Comparison of ENCODE assay signal across 10 mouse cellular contexts in the genomic region with DNA sequence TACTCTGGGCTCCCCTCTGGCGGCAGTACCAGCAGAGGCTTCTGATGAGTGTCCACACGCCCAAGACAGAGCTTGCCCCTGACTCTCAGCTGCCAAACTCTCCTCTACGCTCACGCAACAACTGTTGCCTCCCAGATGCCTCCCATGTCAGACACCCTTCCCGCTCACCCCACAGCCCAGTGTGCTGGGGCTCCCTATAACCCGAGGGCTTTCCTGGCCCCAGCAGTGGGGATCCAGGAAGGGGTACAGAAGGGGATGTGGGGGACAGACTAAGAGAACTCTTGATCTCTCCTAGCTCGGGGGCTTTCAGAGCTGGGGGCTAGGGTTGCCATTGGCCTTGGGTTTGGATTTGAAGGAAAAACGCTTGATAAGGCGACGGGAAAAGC. TPM values are rescaled to one million over a fixed set of nuclear protein-coding genes. Genes with fewer than 3 reads are reported as not detected.
DNase-seq lines count a peak whose midpoint lies in the region; ATAC-seq and TF ChIP-seq lines count a peak whose summit lies in the region.
"Had no signal": no experiment of that assay in that cellular context is flagged by ENCODE, and none has a peak within 500 bp of the region (broad histone marks: within the 10 kb centered on the region; RNA-seq: fewer than 3 reads in every experiment).

No protein-coding gene starts in this region.

- WGBS in kidney, embryonic 15.5 days = 41% methylated on average over 10 of the region's 10 CpGs
- 33% methylated on average over 10 of the region's 10 CpGs for WGBS in limb, embryonic 14.5 days

- no peak for ATAC-seq in kidney, embryonic 15.5 days (replicated peaks; ENCODE audit: low FRiP score)
- no peak for ATAC-seq in limb, embryonic 14.5 days (ENCODE audit: low FRiP score, low read depth)
- ATAC-seq: Patski had no signal

- no peak for TF ChIP-seq CTCF in ES-Bruce4 (IDR thresholded peaks at IDR 0.05; ENCODE audit: low read depth, low read length)

- TF ChIP-seq EP300 in ES-Bruce4 (IDR thresholded peaks at IDR 0.05; ENCODE audit: insufficient read depth, low read depth, low read length) = no peak

- DNase-seq in kidney, postnatal 25 days = no peak
- DNase-seq in limb, embryonic 14.5 days (ENCODE audit: low spot score) = no peak
- DNase-seq in cerebellum, adult 9-10 months = no peak
- no peak for DNase-seq in adrenal gland, postnatal 4 days (ENCODE audit: low spot score in 2 of 2)
- no peak for DNase-seq in urinary bladder, postnatal 25 days (ENCODE audit: low spot score)

- H3K4me3 ChIP-seq in kidney, embryonic 15.5 days (replicated peaks) = 0 out of 2 replicates have a peak overlapping the region, but pooled peaks have one; percentile 11
- no peak overlapping the region for H3K4me3 ChIP-seq in ES-Bruce4 (ENCODE audit: low read depth, low read length)
- H3K4me3 ChIP-seq in brown adipose tissue, adult 24 weeks (ENCODE audit: insufficient read depth, low read depth, low read length) = peak overlapping the region; percentile 48
- H3K4me3 ChIP-seq in limb, embryonic 14.5 days (replicated peaks; ENCODE audit: low read length) = no peak overlapping the region

- H3K9me3 ChIP-seq in kidney, embryonic 15.5 days (replicated peaks) = no peaks in the 10 kb centered on the region
- H3K9me3 ChIP-seq in ES-Bruce4 (replicated peaks; ENCODE audit: control insufficient read depth, insufficient read depth, low read length, poor library complexity, severe bottlenecking) = no peaks in the 10 kb centered on the region
- H3K9me3 ChIP-seq in limb, embryonic 14.5 days (ENCODE audit: control insufficient read depth, low read length) = no peaks in the 10 kb centered on the region

- peaks cover 18% of the 10 kb centered on the region for H3K4me1 ChIP-seq in kidney, embryonic 15.5 days
- no peaks in the 10 kb centered on the region for H3K4me1 ChIP-seq in ES-Bruce4 (ENCODE audit: control insufficient read depth, insufficient read depth, low read length)
- peaks cover 8% of the 10 kb centered on the region for H3K4me1 ChIP-seq in brown adipose tissue, adult 24 weeks (ENCODE audit: control insufficient read depth, insufficient read depth, insufficient read length, low read length)
- H3K4me1 ChIP-seq in limb, embryonic 14.5 days (ENCODE audit: control insufficient read depth, insufficient read depth, low read length) = no peaks in the 10 kb centered on the region

- no peak for TF ChIP-seq POLR2A in ES-Bruce4 (IDR thresholded peaks at IDR 0.05; ENCODE audit: insufficient read depth, low read length)
- no peak for TF ChIP-seq POLR2A in limb, embryonic 14.5 days (IDR thresholded peaks at IDR 0.05; ENCODE audit: borderline replicate concordance, extremely low read depth, insufficient read depth, insufficient read length)

- peak overlapping the region; percentile 30 for H3K4me2 ChIP-seq in kidney, embryonic 15.5 days
- H3K4me2 ChIP-seq in limb, embryonic 14.5 days (replicated peaks; ENCODE audit: low read depth, low read length, severe bottlenecking) = 0 out of 2 replicates have a peak overlapping the region, but pooled peaks have one; percentile 13

- H3K27ac ChIP-seq in kidney, embryonic 15.5 days = peak overlapping the region; percentile 62
- no peak overlapping the region for H3K27ac ChIP-seq in ES-Bruce4 (ENCODE audit: insufficient read depth, low read length)
- peak overlapping the region; percentile 99 for H3K27ac ChIP-seq in brown adipose tissue, adult 24 weeks (replicated peaks; ENCODE audit: low read depth, low read length)
- H3K27ac ChIP-seq in limb, embryonic 14.5 days (replicated peaks; ENCODE audit: low read depth, low read length) = no peak overlapping the region
- H3K27ac ChIP-seq: macrophage had no signal

- no peak overlapping the region for H3K9ac ChIP-seq in kidney, embryonic 15.5 days
- H3K9ac ChIP-seq in ES-Bruce4 (ENCODE audit: low read depth, poor library complexity, severe bottlenecking) = peak overlapping the region; percentile 33; the same call in 1 of the 2 replicates
- peak overlapping the region; percentile 28; the same call in 1 of the 2 replicates for H3K9ac ChIP-seq in limb, embryonic 14.5 days (ENCODE audit: low read depth, low read length, severe bottlenecking)

- no peaks in the 10 kb centered on the region for H3K27me3 ChIP-seq in kidney, embryonic 15.5 days
- peaks cover 3% of the 10 kb centered on the region; the same call in 1 of the 2 replicates for H3K27me3 ChIP-seq in ES-Bruce4 (ENCODE audit: control insufficient read depth, insufficient read depth, low read length, poor library complexity, severe bottlenecking)
- no peaks in the 10 kb centered on the region for H3K27me3 ChIP-seq in limb, embryonic 14.5 days (ENCODE audit: control insufficient read depth, insufficient read depth, low read length)
- H3K27me3 ChIP-seq: Patski had no signal

- peaks cover 38% of the 10 kb centered on the region for H3K36me3 ChIP-seq in kidney, embryonic 15.5 days
- no peaks in the 10 kb centered on the region for H3K36me3 ChIP-seq in ES-Bruce4 (ENCODE audit: control insufficient read depth, insufficient read depth, low read length, poor library complexity, severe bottlenecking)
- H3K36me3 ChIP-seq in limb, embryonic 14.5 days (ENCODE audit: control insufficient read depth, insufficient read depth, low read length) = peaks cover 43% of the 10 kb centered on the region

RNA-seq across cellular contexts. Expression of gene Hinfp, which starts 5.3 kb away (rescaled TPM):
- 27.1 and 27.9 TPM in 2 replicates for polyA plus RNA-seq in kidney, embryonic 15.5 days (2015; fragmentation: Nextera tagmentation; extraction: Ambion mirVana)
- polyA plus RNA-seq in ES-Bruce4 (2011; ENCODE audit: insufficient read depth, insufficient read length, low read depth, missing spikeins) = 24.8 and 27.8 TPM in 2 replicates
- 4.7 and 5.1 TPM in 2 replicates for polyA plus RNA-seq in brown adipose tissue, adult 24 weeks (2012; ENCODE audit: insufficient read depth, insufficient read length, missing spikeins)
- 39.4 and 46.7 TPM in 2 replicates for polyA plus RNA-seq in limb, embryonic 14.5 days (2012; rRNA removed)
- polyA plus RNA-seq in limb, embryonic 14.5 days (2014; fragmentation: Nextera tagmentation; extraction: Ambion mirVana) = 18.0 and 22.0 TPM in 2 replicates
- 10 to 100 TPM; 33.4 to 34.5 TPM for total RNA-seq in adrenal gland, postnatal 4 days (2021)

RNA-seq across cellular contexts. Expression of gene C2cd2l, which starts 9.3 kb away (rescaled TPM):
- 6.6 and 8.8 TPM in 2 replicates for polyA plus RNA-seq in kidney, embryonic 15.5 days (2015; fragmentation: Nextera tagmentation; extraction: Ambion mirVana)
- polyA plus RNA-seq in ES-Bruce4 (2011; ENCODE audit: insufficient read depth, insufficient read length, low read depth, missing spikeins) = 5.1 and 7.0 TPM in 2 replicates
- 9.7 and 11.8 TPM in 2 replicates for polyA plus RNA-seq in brown adipose tissue, adult 24 weeks (2012; ENCODE audit: insufficient read depth, insufficient read length, missing spikeins)
- polyA plus RNA-seq in limb, embryonic 14.5 days (2012; rRNA removed) = 19.6 and 23.1 TPM in 2 replicates
- polyA plus RNA-seq in limb, embryonic 14.5 days (2014; fragmentation: Nextera tagmentation; extraction: Ambion mirVana) = 7.5 and 8.0 TPM in 2 replicates
- 10 to 100 TPM; 28.9 to 31.8 TPM for total RNA-seq in adrenal gland, postnatal 4 days (2021)

RNA-seq across cellular contexts. Expression of gene Dpagt1, which starts 15.1 kb away (rescaled TPM):
- polyA plus RNA-seq in kidney, embryonic 15.5 days (2015; fragmentation: Nextera tagmentation; extraction: Ambion mirVana) = 41.7 and 46.7 TPM in 2 replicates
- 13.7 and 17.4 TPM in 2 replicates for polyA plus RNA-seq in ES-Bruce4 (2011; ENCODE audit: insufficient read depth, insufficient read length, low read depth, missing spikeins)
- polyA plus RNA-seq in brown adipose tissue, adult 24 weeks (2012; ENCODE audit: insufficient read depth, insufficient read length, missing spikeins) = 14.6 and 17.9 TPM in 2 replicates
- polyA plus RNA-seq in limb, embryonic 14.5 days (2012; rRNA removed) = 47.9 and 71.0 TPM in 2 replicates
- polyA plus RNA-seq in limb, embryonic 14.5 days (2014; fragmentation: Nextera tagmentation; extraction: Ambion mirVana) = 39.4 and 39.5 TPM in 2 replicates
- total RNA-seq in adrenal gland, postnatal 4 days (2021) = 10 to 100 TPM; 32.3 to 36.2 TPM

RNA-seq across cellular contexts. Expression of gene Abcg4, which starts 22.3 kb away (rescaled TPM):
- 2.5 and 3.4 TPM in 2 replicates for polyA plus RNA-seq in kidney, embryonic 15.5 days (2015; fragmentation: Nextera tagmentation; extraction: Ambion mirVana)
- 0.62 and 1.3 TPM in 2 replicates for polyA plus RNA-seq in ES-Bruce4 (2011; ENCODE audit: insufficient read depth, insufficient read length, low read depth, missing spikeins)
- polyA plus RNA-seq in brown adipose tissue, adult 24 weeks (2012; ENCODE audit: insufficient read depth, insufficient read length, missing spikeins) = 0.36 TPM in 1 of 2 replicates, not detected in the other
- polyA plus RNA-seq in limb, embryonic 14.5 days (2012; rRNA removed) = 20.8 and 35.7 TPM in 2 replicates
- 4.8 and 5.0 TPM in 2 replicates for polyA plus RNA-seq in limb, embryonic 14.5 days (2014; fragmentation: Nextera tagmentation; extraction: Ambion mirVana)
- 10 to 100 TPM; 38.1 to 57.0 TPM for total RNA-seq in adrenal gland, postnatal 4 days (2021)
- polyA plus RNA-seq: macrophage had no signal

RNA-seq across cellular contexts. Expression of gene H2afx, which starts 23.8 kb away (rescaled TPM):
- polyA plus RNA-seq in kidney, embryonic 15.5 days (2015; fragmentation: Nextera tagmentation; extraction: Ambion mirVana) = 390 and 426 TPM in 2 replicates
- 173 and 202 TPM in 2 replicates for polyA plus RNA-seq in ES-Bruce4 (2011; ENCODE audit: insufficient read depth, insufficient read length, low read depth, missing spikeins)
- polyA plus RNA-seq in brown adipose tissue, adult 24 weeks (2012; ENCODE audit: insufficient read depth, insufficient read length, missing spikeins) = 2.9 and 4.8 TPM in 2 replicates
- polyA plus RNA-seq in limb, embryonic 14.5 days (2012; rRNA removed) = 311 and 451 TPM in 2 replicates
- 256 and 275 TPM in 2 replicates for polyA plus RNA-seq in limb, embryonic 14.5 days (2014; fragmentation: Nextera tagmentation; extraction: Ambion mirVana)
- 100 to 1,000 TPM; 146 to 165 TPM for total RNA-seq in adrenal gland, postnatal 4 days (2021)

Comparison
In these comparisons a context has a peak if more than half of its experiments do, and no peak if none do; other contexts are left out.
1. H3K27ac ChIP-seq: peak in kidney, embryonic 15.5 days (single experiment) and brown adipose tissue, adult 24 weeks (single experiment); none in ES-Bruce4 (single experiment) and limb, embryonic 14.5 days (single experiment).
2. H3K4me3 ChIP-seq: peak in kidney, embryonic 15.5 days (single experiment) and brown adipose tissue, adult 24 weeks (single experiment); none in ES-Bruce4 (single experiment) and limb, embryonic 14.5 days (single experiment).